Mouse (Mus musculus): Measurements from ENCODE around the gene Ndst2. TPM values are rescaled to one million over a fixed set of nuclear protein-coding genes. Genes with fewer than 3 reads are reported as not detected.

Ndst2 gene
- polyA plus RNA-seq, 1 experiment from 2014 or later = 28.1 TPM

- 86% methylated on average over 5 of the region's 5 CpGs for WGBS
- Histone ChIP-seq H3K4me3 (ENCODE audit: low read depth, low read length) (no peak overlapping the region), H3K4me2 (replicated peaks; ENCODE audit: low read depth, low read length) (no peak overlapping the region), H3K9ac (replicated peaks; ENCODE audit: low read depth, low read length) (no peak overlapping the region), H3K4me1 (ENCODE audit: control insufficient read depth, insufficient read depth, low read length) (no peaks in the 10 kb centered on the region), H3K27me3 (ENCODE audit: control insufficient read depth, insufficient read depth, low read length) (no peaks in the 10 kb centered on the region), H3K36me3 (ENCODE audit: control insufficient read depth, insufficient read depth, low read length) (peaks cover 16% of the 10 kb centered on the region), H3K9me3 (ENCODE audit: control insufficient read depth, low read depth, low read length) (no peaks in the 10 kb centered on the region), H3K27ac (ENCODE audit: low read length) (no peak overlapping the region)
- ATAC-seq (ENCODE audit: insufficient number of reproducible peaks, insufficient read depth, low FRiP score, low read depth) = no peak
Measured at GRCm38 (mm10) chr14:20750503-20750902, 16.1 kb upstream of the Ndst2 start.

- no peak overlapping the region for H3K4me3 ChIP-seq (ENCODE audit: low read depth, low read length)
- no peak overlapping the region for H3K4me2 ChIP-seq (replicated peaks; ENCODE audit: low read depth, low read length)
- no peak overlapping the region for H3K27ac ChIP-seq (ENCODE audit: low read length)
- H3K27me3 ChIP-seq (ENCODE audit: control insufficient read depth, insufficient read depth, low read length) = no peaks in the 10 kb centered on the region
- no peak overlapping the region for H3K9ac ChIP-seq (replicated peaks; ENCODE audit: low read depth, low read length)
- no peaks in the 10 kb centered on the region for H3K4me1 ChIP-seq (ENCODE audit: control insufficient read depth, insufficient read depth, low read length)
- H3K36me3 ChIP-seq (ENCODE audit: control insufficient read depth, insufficient read depth, low read length) = peaks cover 10% of the 10 kb centered on the region
- WGBS = 83% methylated on average over 4 of the region's 4 CpGs
- ATAC-seq (ENCODE audit: insufficient number of reproducible peaks, insufficient read depth, low FRiP score, low read depth) = no peak
- H3K9me3 ChIP-seq (ENCODE audit: control insufficient read depth, low read depth, low read length) = no peaks in the 10 kb centered on the region
Measured at GRCm38 (mm10) chr14:20749494-20750051, 15.2 kb upstream of the Ndst2 start.

GRCm38 (mm10) chr14:20748388-20748787 is 14.0 kb upstream of the Ndst2 start:
- 73% methylated on average over 4 of the region's 4 CpGs for WGBS
- H3K9ac ChIP-seq (replicated peaks; ENCODE audit: low read depth, low read length) = no peak overlapping the region
- H3K27me3 ChIP-seq (ENCODE audit: control insufficient read depth, insufficient read depth, low read length) = no peaks in the 10 kb centered on the region
- no peak for ATAC-seq (ENCODE audit: insufficient number of reproducible peaks, insufficient read depth, low FRiP score, low read depth)
- no peaks in the 10 kb centered on the region for H3K4me1 ChIP-seq (ENCODE audit: control insufficient read depth, insufficient read depth, low read length)
- peaks cover 13% of the 10 kb centered on the region for H3K36me3 ChIP-seq (ENCODE audit: control insufficient read depth, insufficient read depth, low read length)
- no peak overlapping the region for H3K4me3 ChIP-seq (ENCODE audit: low read depth, low read length)
- no peak overlapping the region for H3K4me2 ChIP-seq (replicated peaks; ENCODE audit: low read depth, low read length)
- H3K9me3 ChIP-seq (ENCODE audit: control insufficient read depth, low read depth, low read length) = no peaks in the 10 kb centered on the region
- no peak overlapping the region for H3K27ac ChIP-seq (ENCODE audit: low read length)

GRCm38 (mm10) chr14:20746935-20747334 is 12.6 kb upstream of the Ndst2 start:
- no peak overlapping the region for H3K4me2 ChIP-seq (replicated peaks; ENCODE audit: low read depth, low read length)
- no peak overlapping the region for H3K9ac ChIP-seq (replicated peaks; ENCODE audit: low read depth, low read length)
- 87% methylated on average over 3 of the region's 3 CpGs for WGBS
- H3K27me3 ChIP-seq (ENCODE audit: control insufficient read depth, insufficient read depth, low read length) = no peaks in the 10 kb centered on the region
- peaks cover 13% of the 10 kb centered on the region for H3K36me3 ChIP-seq (ENCODE audit: control insufficient read depth, insufficient read depth, low read length)
- H3K27ac ChIP-seq (ENCODE audit: low read length) = no peak overlapping the region
- ATAC-seq (ENCODE audit: insufficient number of reproducible peaks, insufficient read depth, low FRiP score, low read depth) = no peak
- H3K4me1 ChIP-seq (ENCODE audit: control insufficient read depth, insufficient read depth, low read length) = no peaks in the 10 kb centered on the region
- no peak overlapping the region for H3K4me3 ChIP-seq (ENCODE audit: low read depth, low read length)
- no peaks in the 10 kb centered on the region for H3K9me3 ChIP-seq (ENCODE audit: control insufficient read depth, low read depth, low read length)

- no peak overlapping the region for H3K4me3 ChIP-seq (ENCODE audit: low read depth, low read length)
- no peaks in the 10 kb centered on the region for H3K27me3 ChIP-seq (ENCODE audit: control insufficient read depth, insufficient read depth, low read length)
- WGBS = 82% methylated on average over 3 of the region's 3 CpGs
- H3K4me2 ChIP-seq (replicated peaks; ENCODE audit: low read depth, low read length) = no peak overlapping the region
- H3K9me3 ChIP-seq (ENCODE audit: control insufficient read depth, low read depth, low read length) = no peaks in the 10 kb centered on the region
- no peaks in the 10 kb centered on the region for H3K4me1 ChIP-seq (ENCODE audit: control insufficient read depth, insufficient read depth, low read length)
- ATAC-seq (ENCODE audit: insufficient number of reproducible peaks, insufficient read depth, low FRiP score, low read depth) = no peak
- no peak overlapping the region for H3K9ac ChIP-seq (replicated peaks; ENCODE audit: low read depth, low read length)
- peaks cover 19% of the 10 kb centered on the region for H3K36me3 ChIP-seq (ENCODE audit: control insufficient read depth, insufficient read depth, low read length)
- H3K27ac ChIP-seq (ENCODE audit: low read length) = no peak overlapping the region
Measured at GRCm38 (mm10) chr14:20743614-20744013, 9.3 kb upstream of the Ndst2 start.

- 83% methylated on average over 9 of the region's 9 CpGs for WGBS
- Histone ChIP-seq H3K4me1 (ENCODE audit: control insufficient read depth, insufficient read depth, low read length) (no peaks in the 10 kb centered on the region), H3K27ac (ENCODE audit: low read length) (no peak overlapping the region), H3K27me3 (ENCODE audit: control insufficient read depth, insufficient read depth, low read length) (no peaks in the 10 kb centered on the region), H3K9me3 (ENCODE audit: control insufficient read depth, low read depth, low read length) (no peaks in the 10 kb centered on the region), H3K9ac (replicated peaks; ENCODE audit: low read depth, low read length) (no peak overlapping the region), H3K4me2 (replicated peaks; ENCODE audit: low read depth, low read length) (no peak overlapping the region), H3K4me3 (ENCODE audit: low read depth, low read length) (no peak overlapping the region), H3K36me3 (ENCODE audit: control insufficient read depth, insufficient read depth, low read length) (peaks cover 28% of the 10 kb centered on the region)
- ATAC-seq (ENCODE audit: insufficient number of reproducible peaks, insufficient read depth, low FRiP score, low read depth) = peak; percentile 14; the same call in 1 of the 2 replicates
Measured at GRCm38 (mm10) chr14:20741301-20741700, 6.9 kb upstream of the Ndst2 start.

GRCm38 (mm10) chr14:20738511-20738910 is 4.1 kb upstream of the Ndst2 start:
- no peak overlapping the region for H3K27ac ChIP-seq (ENCODE audit: low read length)
- peaks cover 5% of the 10 kb centered on the region; the same call in 1 of the 2 replicates for H3K4me1 ChIP-seq (ENCODE audit: control insufficient read depth, insufficient read depth, low read length)
- no peak overlapping the region for H3K4me3 ChIP-seq (ENCODE audit: low read depth, low read length)
- no peak overlapping the region for H3K9ac ChIP-seq (replicated peaks; ENCODE audit: low read depth, low read length)
- no peaks in the 10 kb centered on the region for H3K9me3 ChIP-seq (ENCODE audit: control insufficient read depth, low read depth, low read length)
- no peaks in the 10 kb centered on the region for H3K27me3 ChIP-seq (ENCODE audit: control insufficient read depth, insufficient read depth, low read length)
- 80% methylated on average over 8 of the region's 8 CpGs for WGBS
- ATAC-seq (ENCODE audit: insufficient number of reproducible peaks, insufficient read depth, low FRiP score, low read depth) = no peak
- H3K36me3 ChIP-seq (ENCODE audit: control insufficient read depth, insufficient read depth, low read length) = peaks cover 22% of the 10 kb centered on the region
- H3K4me2 ChIP-seq (replicated peaks; ENCODE audit: low read depth, low read length) = no peak overlapping the region

- Histone ChIP-seq H3K9ac (replicated peaks; ENCODE audit: low read depth, low read length) (no peak overlapping the region), H3K4me2 (replicated peaks; ENCODE audit: low read depth, low read length) (no peak overlapping the region), H3K27me3 (ENCODE audit: control insufficient read depth, insufficient read depth, low read length) (no peaks in the 10 kb centered on the region), H3K27ac (ENCODE audit: low read length) (no peak overlapping the region), H3K4me3 (ENCODE audit: low read depth, low read length) (no peak overlapping the region), H3K4me1 (ENCODE audit: control insufficient read depth, insufficient read depth, low read length) (peaks cover 11% of the 10 kb centered on the region; the same call in 1 of the 2 replicates), H3K9me3 (ENCODE audit: control insufficient read depth, low read depth, low read length) (no peaks in the 10 kb centered on the region), H3K36me3 (ENCODE audit: control insufficient read depth, insufficient read depth, low read length) (peaks cover 22% of the 10 kb centered on the region)
- 32% methylated on average over 14 of the region's 14 CpGs for whole genome bisulfite sequencing
- no peak for ATAC-seq (ENCODE audit: insufficient number of reproducible peaks, insufficient read depth, low FRiP score, low read depth)
Measured at GRCm38 (mm10) chr14:20737306-20737705, 2.9 kb upstream of the Ndst2 start.

- Histone ChIP-seq H3K27me3 (ENCODE audit: control insufficient read depth, insufficient read depth, low read length) (no peaks in the 10 kb centered on the region), H3K4me1 (ENCODE audit: control insufficient read depth, insufficient read depth, low read length) (peaks cover 11% of the 10 kb centered on the region; the same call in 1 of the 2 replicates), H3K4me2 (replicated peaks; ENCODE audit: low read depth, low read length) (no peak overlapping the region), H3K27ac (ENCODE audit: low read length) (no peak overlapping the region), H3K36me3 (ENCODE audit: control insufficient read depth, insufficient read depth, low read length) (peaks cover 22% of the 10 kb centered on the region), H3K9ac (replicated peaks; ENCODE audit: low read depth, low read length) (no peak overlapping the region), H3K4me3 (ENCODE audit: low read depth, low read length) (no peak overlapping the region), H3K9me3 (ENCODE audit: control insufficient read depth, low read depth, low read length) (no peaks in the 10 kb centered on the region)
- ATAC-seq (ENCODE audit: insufficient number of reproducible peaks, insufficient read depth, low FRiP score, low read depth) = no peak
- WGBS = 83% methylated on average over 13 of the region's 13 CpGs
Measured at GRCm38 (mm10) chr14:20735892-20736390, 1.6 kb upstream of the Ndst2 start.
